Mouse (Mus musculus): ENCODE data around the gene Olfr1013. TPM values are rescaled to one million over a fixed set of nuclear protein-coding genes. Genes with fewer than 3 reads are reported as not detected.

Gene Olfr1013
- total RNA-seq (2022) = not detected

GRCm38 (mm10) chr2:85766798-85767197 is at the start of gene Olfr1013:
Gene Olfr1013, plus strand, starts transcription at chr2:85767098.
- DNase-seq (ENCODE audit: low spot score in 2 of 2) = no peak

GRCm38 (mm10) chr2:85725793-85726192 is 41.1 kb upstream of the Olfr1013 start:
- DNase-seq (ENCODE audit: low spot score in 2 of 2) = no peak

- no peak for DNase-seq (ENCODE audit: low spot score in 2 of 2)
These were observed 13.1 kb upstream of the Olfr1013 start for GRCm38 (mm10) chr2:85753822-85754221.

GRCm38 (mm10) chr2:85762666-85763065 is 4.2 kb upstream of the Olfr1013 start, which contains the start of gene Olfr1012:
Gene Olfr1012, minus strand, starts transcription at chr2:85762766.
- DNase-seq (ENCODE audit: low spot score in 2 of 2) = no peak

- DNase-seq (ENCODE audit: low spot score in 2 of 2) = no peak
These were observed 5.5 kb downstream of the Olfr1013 start, which contains the start of gene Olfr1014 for GRCm38 (mm10) chr2:85772413-85772812. Gene Olfr1014, plus strand, starts transcription at chr2:85772713.

- no peak for DNase-seq (ENCODE audit: low spot score in 2 of 2)
These were observed 14.8 kb downstream of the Olfr1013 start, which contains the start of gene Olfr1015 for GRCm38 (mm10) chr2:85781717-85782116. Gene Olfr1015, plus strand, starts transcription at chr2:85782017.

- DNase-seq (ENCODE audit: low spot score in 2 of 2) = no peak
These were observed 25.4 kb downstream of the Olfr1013 start for GRCm38 (mm10) chr2:85792331-85792730.

GRCm38 (mm10) chr2:85802444-85802843 is 35.5 kb downstream of the Olfr1013 start, which contains the start of gene Olfr1016:
Gene Olfr1016, minus strand, starts transcription at chr2:85802544.
- no peak for DNase-seq (ENCODE audit: low spot score in 2 of 2)

- no peak for DNase-seq (ENCODE audit: low spot score in 2 of 2)
These were observed 37.6 kb downstream of the Olfr1013 start for GRCm38 (mm10) chr2:85804501-85804900.

- no peak for DNase-seq (ENCODE audit: low spot score in 2 of 2)
These were observed 51.3 kb downstream of the Olfr1013 start, which contains the start of gene Olfr1018 for GRCm38 (mm10) chr2:85818179-85818578. Gene Olfr1018, plus strand, starts transcription at chr2:85818479.

Other genes with a start within 250 kb of the Olfr1013 start
- not detected for gene 4833423E24Rik, start 248.1 kb upstream of the Olfr1013 start, total RNA-seq (2022)
- gene Olfr996, start 187.9 kb upstream of the Olfr1013 start, total RNA-seq (2022) = not detected
- gene Olfr998, start 178.2 kb upstream of the Olfr1013 start, total RNA-seq (2022) = not detected
- not detected for gene Olfr1000, start 155.2 kb upstream of the Olfr1013 start, total RNA-seq (2022)
- not detected for gene Olfr1002, start 116.4 kb upstream of the Olfr1013 start, total RNA-seq (2022)
- not detected for gene Olfr154, start 102.6 kb upstream of the Olfr1013 start, total RNA-seq (2022)
- not detected for gene Olfr1006, start 88.3 kb upstream of the Olfr1013 start, total RNA-seq (2022)
- not detected for gene Olfr1008, start 77.7 kb upstream of the Olfr1013 start, total RNA-seq (2022)
- not detected for gene Olfr1009, start 51.7 kb upstream of the Olfr1013 start, total RNA-seq (2022)
- gene Olfr1012, start 4.3 kb upstream of the Olfr1013 start, total RNA-seq (2022) = not detected
- not detected for gene Olfr1014, start 5.6 kb downstream of the Olfr1013 start, total RNA-seq (2022)
- gene Olfr1015, start 14.9 kb downstream of the Olfr1013 start, total RNA-seq (2022) = not detected
- not detected for gene Olfr1016, start 35.4 kb downstream of the Olfr1013 start, total RNA-seq (2022)
- gene Olfr1018, start 51.4 kb downstream of the Olfr1013 start, total RNA-seq (2022) = not detected
- not detected for gene Olfr1019, start 78.4 kb downstream of the Olfr1013 start, total RNA-seq (2022)
- gene Olfr1020, start 79.9 kb downstream of the Olfr1013 start, total RNA-seq (2022) = not detected
- not detected for gene Olfr1022, start 101.5 kb downstream of the Olfr1013 start, total RNA-seq (2022)
- gene Olfr1023, start 118.5 kb downstream of the Olfr1013 start, total RNA-seq (2022) = not detected
- gene Olfr1024, start 138.0 kb downstream of the Olfr1013 start, total RNA-seq (2022) = not detected
- not detected for gene Olfr1025-ps1, start 148.1 kb downstream of the Olfr1013 start, total RNA-seq (2022)
- gene Olfr1026, start 154.5 kb downstream of the Olfr1013 start, total RNA-seq (2022) = not detected
- not detected for gene Olfr1028, start 183.3 kb downstream of the Olfr1013 start, total RNA-seq (2022)
- not detected for gene Olfr1029, start 206.8 kb downstream of the Olfr1013 start, total RNA-seq (2022)
- not detected for gene Olfr1030, start 212.2 kb downstream of the Olfr1013 start, total RNA-seq (2022)
- gene Olfr1031, start 223.2 kb downstream of the Olfr1013 start, total RNA-seq (2022) = not detected
- gene Olfr1032, start 238.4 kb downstream of the Olfr1013 start, total RNA-seq (2022) = not detected

Data from gastrocnemius, adult 8-10 months (tissue).